Mouse (Mus musculus): ENCODE measurements at regions not wholly inside any gene's neighbourhood (a gene's known extent, or its start where the extent isn't known, plus 50 kb on each side); places are given as distances from the start of the nearest gene placed in this dataset.

DNA sequence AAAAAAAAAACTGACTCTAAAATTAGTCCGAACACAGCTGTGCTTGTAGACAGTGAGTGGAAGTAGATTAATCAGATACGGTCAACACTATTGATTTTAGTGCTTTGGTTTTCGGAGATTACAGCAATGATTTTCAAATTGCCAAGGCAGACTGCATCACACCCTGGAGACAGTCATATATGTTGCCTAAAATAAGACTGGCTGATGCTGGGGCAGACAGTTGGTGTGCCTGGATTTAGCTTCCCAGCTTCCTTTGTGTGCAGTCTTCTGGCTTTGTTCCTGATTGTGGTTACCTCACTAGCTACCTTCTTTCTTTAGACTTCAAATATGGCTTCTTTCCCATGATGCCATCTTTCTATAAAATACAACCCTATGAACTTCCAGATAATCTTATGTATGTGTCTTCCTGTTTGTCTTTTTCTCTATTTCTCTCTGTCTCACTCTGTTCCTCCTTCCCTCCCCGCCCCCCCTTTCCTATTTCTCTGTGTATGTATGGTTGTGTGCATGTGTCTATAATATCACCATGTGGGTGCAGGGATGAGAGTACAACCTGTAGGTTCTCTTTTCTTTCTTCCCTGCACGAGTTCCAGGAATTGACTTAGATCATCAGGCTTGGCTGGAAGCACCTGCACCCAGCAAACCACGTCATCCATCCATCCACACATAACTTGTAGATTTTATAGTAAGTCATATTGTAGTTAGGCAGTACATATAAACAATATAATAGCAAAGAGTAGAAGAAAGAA is 199.7 kb upstream of the Gm9008 start:
- DNase-seq (ENCODE audit: low read depth, low spot score), result no peak

DNA sequence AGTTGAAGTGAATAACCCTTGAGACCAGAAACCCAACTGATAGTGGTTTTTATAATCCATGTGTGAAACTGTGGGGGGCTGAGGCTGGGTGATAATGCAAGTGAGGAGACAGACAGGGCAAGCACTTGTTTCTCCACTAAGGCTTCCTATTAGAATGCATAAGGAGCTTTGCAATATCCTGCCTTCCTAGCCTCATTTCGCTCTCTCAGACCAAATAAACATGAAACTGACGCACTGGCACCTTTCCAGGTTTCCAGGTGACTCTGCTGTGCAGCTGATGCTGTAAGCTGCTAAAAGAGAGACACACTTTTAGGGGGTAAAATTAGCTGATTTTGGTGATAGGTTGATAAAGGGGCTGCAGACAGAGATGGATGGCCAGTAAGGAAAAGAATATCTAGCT is 191.2 kb upstream of the Gm9008 start:
- DNase-seq (ENCODE audit: low read depth, low spot score), result no peak

DNA sequence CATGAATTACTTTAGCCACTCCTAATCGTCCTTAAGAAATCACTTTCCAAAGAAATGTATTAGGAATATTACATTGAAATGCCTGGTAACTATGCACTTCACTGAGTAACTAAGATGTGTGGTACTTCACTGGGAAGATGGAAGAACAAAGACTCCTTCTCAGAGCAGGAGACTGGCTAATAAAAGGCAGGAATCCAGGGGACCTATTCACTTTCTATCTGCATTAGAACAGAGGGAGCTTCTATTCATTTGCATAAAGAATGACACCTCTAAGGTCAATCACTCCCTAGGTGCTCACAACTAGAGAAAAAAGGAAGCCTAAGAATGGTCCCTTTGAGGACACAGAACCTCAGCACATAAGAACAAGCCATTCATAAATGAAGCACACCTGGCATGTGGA is 142.0 kb upstream of the Gm9008 start:
- DNase-seq (ENCODE audit: low read depth, low spot score), result peak; percentile 86

DNA sequence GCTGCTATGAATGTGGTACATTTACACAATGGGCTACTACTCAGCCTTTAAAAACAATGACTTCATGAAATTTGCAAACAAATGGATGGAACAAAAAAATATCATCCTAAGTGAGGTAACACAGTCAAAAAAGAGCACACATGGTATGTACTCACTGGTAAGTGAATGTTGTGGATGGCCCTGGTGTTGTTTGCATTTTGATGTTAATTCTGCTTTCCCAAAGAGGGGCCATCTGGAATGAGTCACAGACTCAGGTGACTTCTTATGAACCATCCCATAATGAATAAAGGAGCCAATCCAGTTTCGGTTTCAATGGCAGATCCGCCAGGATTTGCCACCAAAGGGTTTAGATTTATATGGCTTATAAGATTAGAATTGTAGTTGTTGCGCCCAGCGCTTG is 130.8 kb upstream of the Gm9008 start:
- DNase-seq (ENCODE audit: low read depth, low spot score), result no peak

DNA sequence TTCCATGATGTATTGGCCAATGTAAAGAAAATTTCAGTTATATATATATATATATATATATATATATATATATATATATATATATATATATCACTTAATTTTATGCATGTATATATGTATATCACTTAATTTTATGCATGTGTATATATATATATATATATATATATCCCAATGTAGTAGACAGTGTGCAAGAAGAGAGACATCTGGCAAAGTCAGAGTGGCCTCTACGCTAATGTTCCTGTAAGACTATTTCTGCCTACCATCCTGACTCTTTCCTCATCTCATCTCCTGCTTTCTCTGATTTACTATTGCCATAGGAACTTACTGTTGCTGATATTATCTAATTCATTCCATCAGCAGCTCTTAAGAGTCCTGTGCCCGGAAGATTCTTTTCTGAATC is 123.9 kb upstream of the Gm9008 start:
- no peak for DNase-seq (ENCODE audit: low read depth, low spot score)

DNA sequence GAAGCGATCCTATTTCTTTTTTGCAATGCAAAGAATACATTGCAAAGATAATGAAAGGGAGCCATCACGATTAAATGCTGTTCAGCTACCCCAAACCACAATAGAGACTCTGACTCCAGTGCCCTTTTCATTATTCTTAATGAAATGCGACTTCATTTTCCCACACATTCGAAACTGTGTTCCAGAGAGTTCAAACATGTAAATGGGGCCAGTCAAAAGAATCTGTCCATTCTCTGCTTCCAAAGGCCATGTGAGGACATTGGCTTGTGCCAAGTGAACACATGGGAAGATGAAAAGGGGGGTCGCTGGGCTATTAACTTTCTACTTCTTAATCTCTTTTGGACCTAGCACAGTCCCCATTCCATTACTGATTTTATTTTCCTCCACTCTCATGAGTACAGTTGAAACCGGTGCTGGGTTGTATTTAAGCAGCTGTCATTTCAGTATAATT is 123.2 kb upstream of the Gm9008 start:
- no peak for DNase-seq (ENCODE audit: low read depth, low spot score)

Measured in ES-CJ7 (cell line).